Mouse (Mus musculus): ENCODE measurements around the gene 1110051M20Rik.
A peak's percentile ranks its signal among the peaks of the same experiment; 100 is the strongest.

The 1110051M20Rik gene

GRCm38 (mm10) chr2:91421641-91422040 is 22.9 kb downstream of the 1110051M20Rik start:
- DNase-seq (ENCODE audit: low read depth, low spot score): no peak

GRCm38 (mm10) chr2:91413811-91414210 is 30.7 kb downstream of the 1110051M20Rik start:
- no peak for DNase-seq (ENCODE audit: low read depth, low spot score)

- no peak for DNase-seq (ENCODE audit: low read depth, low spot score)
These were observed 32.1 kb downstream of the 1110051M20Rik start for GRCm38 (mm10) chr2:91412361-91412760.

DNA sequence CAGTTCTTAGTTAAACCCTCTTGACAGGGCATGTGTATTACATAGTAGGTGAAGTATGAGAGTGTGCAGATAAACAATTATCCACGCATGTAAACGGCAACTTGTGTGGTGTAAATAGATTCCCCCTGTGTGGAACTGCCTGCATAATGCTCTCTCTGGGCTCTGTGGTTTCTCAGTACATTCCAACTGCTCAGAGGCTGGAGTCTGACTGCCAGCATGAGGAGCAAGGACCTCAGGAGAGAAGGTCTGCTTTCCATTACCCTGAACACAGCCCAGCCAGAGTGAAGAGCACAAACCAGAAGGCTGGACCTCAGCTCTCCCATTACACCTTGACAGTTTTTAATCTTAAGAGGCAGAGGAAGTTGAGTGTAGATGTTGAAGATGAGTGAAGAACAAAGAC is 33.0 kb downstream of the 1110051M20Rik start:
- no peak for DNase-seq (ENCODE audit: low read depth, low spot score)

- DNase-seq (ENCODE audit: low read depth, low spot score): no peak
These were observed 36.5 kb downstream of the 1110051M20Rik start for GRCm38 (mm10) chr2:91408031-91408430.

GRCm38 (mm10) chr2:91405071-91405470 is 39.4 kb downstream of the 1110051M20Rik start:
- no peak for DNase-seq (ENCODE audit: low read depth, low spot score)

DNA sequence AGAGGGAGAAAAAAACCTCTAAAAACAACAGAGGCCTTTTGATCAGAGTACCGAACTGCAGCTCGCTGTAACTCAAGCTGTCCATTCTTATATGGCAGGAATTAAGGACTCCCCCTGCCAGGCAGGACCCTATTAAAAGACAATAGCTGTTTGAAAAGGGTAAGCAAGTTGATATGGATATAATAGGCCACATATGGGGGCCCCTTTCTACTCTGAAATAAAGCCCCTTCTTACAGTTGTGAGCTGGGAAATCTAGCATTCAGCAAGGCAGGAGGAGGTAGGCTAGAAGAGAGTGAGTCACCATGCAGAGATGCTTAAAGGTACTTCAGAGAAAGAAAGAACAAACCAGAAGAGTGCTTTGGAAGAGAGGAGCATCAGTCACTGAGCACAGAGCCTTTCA is 44.8 kb downstream of the 1110051M20Rik start:
- DNase-seq (ENCODE audit: low read depth, low spot score): no peak

DNA sequence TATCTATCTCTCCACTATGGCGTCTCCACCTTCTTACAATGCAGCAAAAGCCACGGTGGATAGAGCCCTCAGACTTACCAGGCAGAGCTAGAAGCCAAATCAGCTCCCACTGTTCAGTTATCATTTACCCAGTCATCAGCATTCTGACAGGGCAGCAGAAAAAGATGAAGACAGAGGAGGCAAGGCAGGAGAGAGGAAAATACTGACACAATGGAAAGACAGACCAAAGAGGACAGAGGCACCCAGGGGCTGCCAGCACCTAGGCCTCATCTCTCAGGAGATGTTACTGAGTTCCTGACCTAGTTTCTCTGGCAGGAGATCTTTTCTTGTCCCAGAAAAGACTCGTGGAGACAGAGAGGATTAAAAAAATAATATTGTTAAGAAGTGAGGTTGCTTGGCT is 45.3 kb downstream of the 1110051M20Rik start:
- no peak for DNase-seq (ENCODE audit: low read depth, low spot score)

DNA sequence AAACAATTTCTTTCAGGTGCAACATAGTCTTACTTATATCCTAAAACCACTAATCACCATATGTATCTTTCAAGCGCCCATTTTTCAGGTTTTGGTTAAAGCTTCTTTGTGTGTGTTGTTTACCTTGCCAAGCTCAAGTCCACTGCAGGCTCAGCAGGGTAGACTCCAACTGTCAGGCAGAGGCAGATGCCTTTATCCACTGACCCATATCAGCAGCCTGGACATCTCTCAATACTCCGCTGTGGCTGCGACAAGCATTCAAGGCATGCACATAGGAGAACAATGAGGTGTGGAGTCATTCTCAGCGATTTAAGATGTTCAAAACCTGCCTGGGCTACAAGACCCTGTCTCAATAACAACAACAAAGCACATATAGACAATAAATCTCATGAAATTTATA is 50.4 kb downstream of the 1110051M20Rik start:
- DNase-seq (ENCODE audit: low read depth, low spot score): no peak

DNA sequence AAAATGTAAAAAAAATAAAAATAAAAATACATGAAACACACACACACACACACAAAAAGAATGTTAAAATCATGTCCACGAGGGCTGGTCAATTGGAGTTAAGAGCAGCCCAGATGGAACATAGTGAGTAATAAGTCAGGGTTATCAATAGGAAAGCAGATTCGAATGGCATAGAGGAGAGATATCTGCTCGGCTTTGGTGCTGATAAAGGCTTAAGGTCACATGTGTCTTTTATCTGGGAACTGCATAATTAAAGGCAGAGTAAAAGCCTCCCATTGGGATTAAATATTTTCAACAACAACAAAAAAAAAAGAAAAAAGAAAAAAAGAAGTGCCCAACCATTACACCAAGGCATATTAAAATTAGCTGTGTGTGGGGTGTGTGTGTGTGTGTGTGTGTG is 55.8 kb downstream of the 1110051M20Rik start:
- DNase-seq (ENCODE audit: low read depth, low spot score): no peak

- no peak for DNase-seq (ENCODE audit: low read depth, low spot score)
These were observed 56.2 kb downstream of the 1110051M20Rik start for GRCm38 (mm10) chr2:91388281-91388680.

GRCm38 (mm10) chr2:91387287-91387958 is 57.1 kb downstream of the 1110051M20Rik start:
- DNase-seq (ENCODE audit: low read depth, low spot score): no peak

- no peak for DNase-seq (ENCODE audit: low read depth, low spot score)
These were observed 57.8 kb downstream of the 1110051M20Rik start for GRCm38 (mm10) chr2:91386547-91387286.

GRCm38 (mm10) chr2:91383294-91383693 is 61.2 kb downstream of the 1110051M20Rik start:
- DNase-seq (ENCODE audit: low read depth, low spot score): no peak

DNA sequence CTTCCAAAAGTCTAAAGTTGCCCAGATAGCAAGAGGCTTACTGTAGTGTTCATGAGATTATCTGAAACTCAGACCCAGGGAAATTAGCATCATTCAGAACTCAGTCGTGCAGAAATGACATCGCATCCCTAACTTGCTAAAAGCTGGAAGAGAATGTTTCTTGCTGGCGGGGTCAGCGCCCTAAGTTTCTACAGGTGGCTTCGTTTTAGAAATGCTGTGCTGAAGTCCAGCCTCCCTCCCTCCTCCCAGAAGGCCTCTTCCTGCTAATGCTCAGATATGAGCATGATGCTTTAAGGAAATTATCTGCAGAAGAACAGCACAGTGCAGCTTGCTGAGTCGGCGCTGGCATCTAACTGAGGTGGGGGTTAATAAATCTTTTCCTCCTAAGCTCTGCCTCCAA is 67.5 kb downstream of the 1110051M20Rik start:
- no peak for DNase-seq (ENCODE audit: low read depth, low spot score)

GRCm38 (mm10) chr2:91370314-91370713 is 74.2 kb downstream of the 1110051M20Rik start:
- DNase-seq (ENCODE audit: low read depth, low spot score): no peak

DNA sequence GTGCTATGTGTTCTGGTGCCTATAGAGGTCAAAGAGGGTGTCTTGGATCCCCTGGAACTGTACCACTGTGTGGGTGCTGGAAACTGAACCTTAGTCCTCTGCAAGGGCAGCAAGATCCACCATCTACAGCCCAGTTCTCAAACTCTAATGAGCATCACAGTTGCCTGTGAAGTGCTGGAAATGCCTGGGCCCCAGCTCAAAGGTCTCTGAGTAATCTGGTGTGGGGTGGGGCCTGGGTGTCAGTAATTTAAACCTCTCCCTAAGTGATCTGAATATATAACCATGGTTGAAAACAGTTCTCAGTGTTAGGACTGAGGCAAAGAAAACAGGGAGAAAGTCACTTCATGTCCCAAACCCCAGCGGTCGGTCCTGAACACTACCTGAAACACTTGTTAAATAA is 81.2 kb downstream of the 1110051M20Rik start:
- DNase-seq (ENCODE audit: low read depth, low spot score): no peak

DNA sequence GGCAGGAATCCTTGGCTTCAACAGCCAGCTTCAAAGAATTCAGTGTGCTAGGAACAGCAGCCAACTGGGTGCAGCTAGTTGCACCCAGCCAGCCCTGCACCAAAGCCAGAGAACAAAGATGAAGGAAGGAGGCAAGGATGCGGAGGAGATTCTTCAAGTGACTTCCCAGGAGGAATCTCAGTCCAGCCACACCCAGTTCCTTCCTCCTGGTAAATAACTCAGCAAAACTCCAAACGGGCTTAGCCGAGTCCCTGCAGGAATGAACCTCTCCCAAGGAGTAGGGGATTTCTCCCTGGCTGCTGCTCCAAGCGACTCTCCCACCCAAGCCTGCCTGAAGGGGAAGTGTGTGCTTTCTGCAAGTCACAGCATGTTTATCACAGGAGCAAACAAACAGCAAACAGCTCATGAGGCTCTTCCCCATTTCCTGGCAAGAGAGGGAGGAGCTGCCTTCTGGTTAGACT is 83.4 kb downstream of the 1110051M20Rik start:
- peak; percentile 6 for DNase-seq (ENCODE audit: low read depth, low spot score)

- DNase-seq (ENCODE audit: low read depth, low spot score): no peak
These were observed 88.7 kb downstream of the 1110051M20Rik start for GRCm38 (mm10) chr2:91355767-91356166.

GRCm38 (mm10) chr2:91354727-91355403 is 89.6 kb downstream of the 1110051M20Rik start:
- no peak for DNase-seq (ENCODE audit: low read depth, low spot score)

DNA sequence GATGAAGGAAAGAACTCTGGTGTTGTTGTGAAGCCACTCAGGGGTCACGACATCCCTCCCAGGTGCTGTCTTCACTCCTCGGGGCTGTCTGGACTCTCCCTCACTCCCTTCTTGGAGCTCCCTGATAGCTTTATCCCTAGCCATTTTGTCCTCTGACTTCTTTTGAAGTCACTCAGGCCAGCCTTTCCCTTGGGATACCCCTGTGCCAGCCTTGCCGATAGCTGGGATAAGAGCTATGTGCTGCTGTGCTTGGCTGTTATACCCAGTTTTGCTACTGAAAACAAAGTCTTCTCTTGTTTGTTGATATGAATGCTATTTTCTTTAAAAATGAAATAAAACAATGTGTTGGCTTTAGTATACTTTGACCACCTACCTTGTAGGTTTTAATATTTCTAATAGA is 90.7 kb downstream of the 1110051M20Rik start:
- DNase-seq (ENCODE audit: low read depth, low spot score): no peak

- DNase-seq (ENCODE audit: low read depth, low spot score): no peak
These were observed 92.7 kb downstream of the 1110051M20Rik start for GRCm38 (mm10) chr2:91351841-91352240.
